Mouse (Mus musculus) 3134 (cell line): Measurements from ENCODE around the gene Syt2.

Source experiments
- DNase-seq: peaks from one replicate; pipeline ENCODE4 v3.0.0-alpha.2; 2011; ENCODE audit warnings: low spot score; ENCODE audit not compliant: insufficient read length; ENCODE audit errors: extremely low read depth

Gene Syt2

DNA sequence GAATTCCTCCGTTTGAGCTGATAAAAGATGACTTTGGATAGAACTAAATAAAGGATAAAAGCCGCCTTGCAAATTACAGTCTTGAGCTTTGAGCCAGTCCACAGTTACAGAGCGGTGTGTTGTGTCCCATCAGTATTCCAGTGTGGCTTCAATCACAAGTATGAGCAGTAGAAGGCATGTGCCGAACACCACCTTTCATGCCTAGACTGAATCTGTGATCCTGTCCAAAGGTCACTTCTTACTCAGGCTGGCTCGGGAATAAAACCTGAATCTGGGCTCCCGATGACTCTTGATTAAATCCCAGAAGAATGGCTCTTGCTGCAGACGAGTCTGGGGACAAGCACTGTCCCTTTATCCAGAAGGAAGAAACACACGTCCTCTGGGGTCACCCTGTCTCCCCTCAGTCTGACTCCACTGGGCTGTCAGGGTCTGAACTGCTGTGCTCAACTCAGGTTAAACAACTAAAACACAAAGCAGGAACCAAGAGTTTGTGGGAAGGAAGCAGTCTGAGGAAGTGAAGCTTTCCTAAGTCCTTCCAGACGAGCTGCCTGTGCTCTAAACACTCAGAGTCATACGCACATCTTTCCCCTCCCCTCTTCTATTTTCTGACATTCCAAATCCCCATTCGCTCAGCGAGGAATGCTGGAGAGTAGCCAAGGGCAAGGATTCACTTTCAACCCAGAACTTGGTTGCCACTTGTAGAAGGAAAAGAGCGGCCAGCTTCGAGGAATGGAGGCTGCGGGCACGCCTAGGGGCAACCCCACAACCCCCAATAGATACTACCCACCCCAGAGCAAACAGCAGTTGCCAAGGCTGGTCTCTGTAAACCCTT, 157.0 kb downstream of the Syt2 start:
- peak; percentile 62 for DNase-seq

DNA sequence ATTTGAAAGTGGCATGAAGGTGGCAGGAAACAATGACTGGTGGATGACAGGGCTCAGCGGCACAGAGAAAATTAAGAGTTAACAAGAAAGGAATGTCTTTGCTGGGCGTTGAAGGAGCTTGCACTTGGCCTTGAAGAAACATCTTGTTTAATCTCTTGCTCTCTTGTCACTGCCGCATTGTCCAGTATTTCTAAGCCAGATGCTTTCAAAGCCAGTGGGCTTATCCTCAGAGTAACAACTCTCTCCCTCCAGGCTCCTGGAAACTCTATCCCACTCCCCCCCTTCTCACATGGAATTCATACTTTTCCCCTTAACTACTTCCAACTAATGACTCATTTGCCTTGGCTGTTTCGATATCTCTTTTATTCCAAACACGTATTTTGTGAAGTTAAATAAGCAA, 157.9 kb downstream of the Syt2 start:
- DNase-seq: peak; percentile 18

GRCm38 (mm10) chr1:134805471-134805870, 159.0 kb downstream of the Syt2 start:
- DNase-seq: no peak
